Mouse (Mus musculus) kidney, postnatal 4 days (tissue): ENCODE results near the gene Steap3.

ENCODE experiments used
- DNase-seq, 2 experiments: peaks; one replicate each; pipeline ENCODE4 v3.0.0; 2021; ENCODE audit warnings: mixed read lengths in 2 of 2

The Steap3 gene

DNA sequence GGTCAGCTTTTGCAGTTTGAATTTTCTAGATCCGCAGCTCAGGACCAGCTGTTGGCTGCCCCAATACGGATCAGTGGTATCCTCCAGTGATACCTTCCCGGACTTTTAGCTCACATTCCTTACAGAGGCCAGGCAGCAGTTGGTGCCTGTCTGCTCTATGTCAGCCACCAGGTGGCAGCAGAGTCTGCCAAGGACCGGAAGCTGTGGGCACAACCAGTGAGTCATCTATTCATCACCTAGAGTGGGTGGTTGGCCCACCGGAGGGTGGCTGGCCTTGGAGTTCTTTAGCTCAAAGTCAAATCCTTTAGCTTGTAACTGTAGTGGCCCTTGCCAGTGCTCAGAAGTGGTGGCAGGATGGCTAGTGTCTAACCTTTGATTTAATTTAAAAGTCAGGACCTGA lies 75.3 kb downstream of the Steap3 start:
- peak; percentile 84 to 86 for DNase-seq

DNA sequence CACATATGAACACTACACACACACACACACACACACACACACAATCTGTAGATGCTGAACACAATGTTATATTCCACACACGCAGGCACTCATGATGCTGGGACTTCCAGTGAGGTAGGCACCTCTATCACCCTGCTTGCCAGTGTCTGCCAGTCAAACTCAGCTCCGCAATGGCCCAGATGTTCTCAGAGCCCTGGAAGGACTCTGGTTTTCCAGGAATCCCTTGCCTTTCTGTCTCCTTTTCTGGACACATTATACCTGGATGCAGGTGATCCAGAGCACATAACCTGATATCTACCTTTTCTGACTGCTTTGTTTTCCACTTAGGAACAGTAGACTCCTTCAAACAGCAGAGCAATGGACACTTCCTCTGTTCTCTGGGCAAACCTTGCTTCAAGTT lies 75.8 kb downstream of the Steap3 start:
- DNase-seq, result no peak

DNA sequence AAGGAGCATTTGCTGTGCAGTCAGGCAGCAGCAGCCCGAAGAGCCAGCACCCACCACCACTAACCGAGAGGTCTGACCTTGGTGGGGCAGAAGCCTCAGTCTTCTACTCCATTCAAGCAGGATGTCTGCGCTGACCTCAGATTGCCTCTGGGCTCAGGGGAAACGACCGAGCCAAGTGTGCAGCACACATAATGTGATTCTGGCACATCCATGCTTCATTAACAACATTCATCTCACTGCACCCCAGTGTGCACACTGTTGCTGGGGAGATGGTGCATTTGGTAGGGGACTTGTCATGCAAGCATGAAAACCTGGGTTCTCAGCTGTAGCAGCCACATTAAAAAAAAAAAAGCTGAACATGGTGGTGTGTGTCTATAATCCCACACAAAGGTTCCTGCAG lies 76.6 kb downstream of the Steap3 start:
- peak in 1 of 2 experiments; percentile 9 for DNase-seq

DNA sequence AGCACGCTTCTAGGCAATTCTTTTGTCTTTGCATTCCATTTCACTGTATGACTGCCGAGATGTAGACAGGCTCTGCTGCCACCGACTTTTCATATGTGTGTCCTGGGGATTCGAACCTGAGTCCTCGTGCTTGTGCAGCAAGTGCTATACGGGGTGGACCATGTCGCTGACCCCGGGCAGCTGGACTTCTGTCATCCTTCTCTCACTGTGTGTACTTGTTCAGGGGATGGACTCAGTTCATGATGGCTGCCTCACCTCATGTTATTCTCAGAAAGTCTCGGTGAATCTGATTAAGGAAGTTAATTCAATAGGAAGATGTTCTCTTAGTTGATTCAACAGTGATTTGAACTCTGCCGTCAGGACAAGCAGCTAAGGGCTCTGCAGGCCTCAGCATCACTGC lies 78.9 kb downstream of the Steap3 start:
- no peak for DNase-seq

DNA sequence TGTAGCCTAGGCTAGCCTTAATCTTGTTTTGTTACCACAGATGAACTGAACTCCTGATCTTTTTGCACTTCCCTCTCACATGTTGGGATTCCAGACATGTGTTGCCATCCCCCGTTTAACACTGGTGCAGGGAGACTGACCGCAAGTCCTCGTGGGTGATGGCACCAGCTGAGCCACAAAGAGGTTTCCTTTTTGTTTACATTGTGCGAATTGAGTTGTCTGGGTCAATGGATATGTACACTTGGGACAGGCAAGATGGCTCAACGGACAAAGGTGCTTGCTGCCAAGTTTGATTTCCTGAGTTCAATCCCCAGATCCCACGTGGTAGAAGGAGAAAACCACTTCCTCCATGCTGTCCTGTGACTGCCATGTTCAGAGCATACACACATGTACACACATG lies 80.2 kb downstream of the Steap3 start:
- no peak for DNase-seq

DNA sequence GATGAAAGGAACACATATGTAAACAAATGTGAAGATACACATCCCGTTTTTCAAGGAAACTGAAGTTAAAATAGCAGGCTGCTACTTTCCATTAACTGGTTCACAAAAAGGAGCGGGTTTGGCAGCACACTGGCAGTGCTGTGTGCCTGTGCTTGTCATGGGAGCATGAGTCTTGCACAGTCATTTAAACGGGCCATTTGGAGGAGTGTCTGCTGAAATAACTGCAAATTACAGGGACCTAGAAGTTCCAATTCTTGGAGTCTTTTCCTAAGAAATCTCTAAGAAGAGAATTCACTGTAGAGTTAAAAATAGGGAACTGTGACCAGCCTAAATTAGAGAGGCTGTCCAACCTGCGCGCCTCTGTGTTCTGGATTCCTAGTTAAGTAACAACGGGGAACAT lies 81.6 kb downstream of the Steap3 start:
- DNase-seq, result no peak

DNA sequence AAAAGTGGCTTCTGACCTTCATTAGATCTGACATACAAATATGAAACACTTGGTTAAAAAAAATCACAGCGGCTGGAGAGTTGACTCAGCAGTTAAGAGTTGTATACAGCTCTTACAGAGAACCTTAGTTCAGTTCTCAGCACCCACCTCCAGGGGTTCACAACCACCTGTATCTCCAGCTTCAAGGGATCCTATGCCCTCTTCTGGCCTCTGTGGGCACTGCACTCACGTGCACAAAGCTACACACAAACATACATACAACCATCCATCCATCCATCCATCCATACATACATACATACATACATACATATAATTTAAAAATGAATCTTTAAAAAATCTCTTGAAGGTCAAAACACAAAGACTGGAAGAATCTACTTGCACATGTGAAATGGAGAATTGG lies 82.2 kb downstream of the Steap3 start:
- DNase-seq, result no peak

DNA sequence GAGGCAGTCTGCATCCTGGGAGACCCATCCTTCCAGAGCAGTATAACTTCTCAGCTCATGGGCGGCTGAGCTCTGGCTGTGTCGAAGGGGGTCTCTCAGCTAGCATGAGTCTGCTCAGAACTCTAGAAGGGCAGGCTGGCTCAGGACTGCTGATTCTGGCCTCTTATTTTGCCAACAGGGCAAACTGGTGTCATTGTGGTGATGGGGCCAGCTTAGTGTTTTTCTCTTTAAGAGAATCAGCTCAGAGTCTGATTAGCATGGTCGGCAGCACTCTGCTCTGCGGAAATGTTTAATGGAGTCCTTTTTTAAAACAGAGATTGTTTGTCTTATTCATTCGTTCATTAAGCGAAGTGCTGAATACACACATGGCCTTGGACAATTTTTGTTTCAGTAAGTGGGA lies 83.3 kb downstream of the Steap3 start:
- no peak for DNase-seq

DNA sequence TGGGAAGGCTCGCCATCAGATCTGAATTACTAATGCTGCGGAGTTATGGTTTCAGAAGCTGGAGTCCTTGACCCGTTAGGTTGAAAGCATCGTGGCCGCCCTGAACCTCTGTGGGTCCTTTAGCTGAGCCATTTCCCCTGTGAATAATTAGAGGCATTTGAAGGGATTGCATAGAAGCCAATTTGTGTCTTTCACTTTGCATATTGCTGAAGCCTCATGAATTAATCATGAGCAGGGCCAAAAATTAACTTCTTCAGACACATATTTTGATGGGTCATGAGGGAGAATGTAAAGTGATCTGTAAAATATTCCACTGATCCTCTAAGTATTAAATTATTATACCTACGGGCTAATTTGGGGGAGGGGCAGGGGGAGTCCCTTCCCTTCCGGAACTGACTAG lies 85.4 kb downstream of the Steap3 start:
- no peak for DNase-seq

DNA sequence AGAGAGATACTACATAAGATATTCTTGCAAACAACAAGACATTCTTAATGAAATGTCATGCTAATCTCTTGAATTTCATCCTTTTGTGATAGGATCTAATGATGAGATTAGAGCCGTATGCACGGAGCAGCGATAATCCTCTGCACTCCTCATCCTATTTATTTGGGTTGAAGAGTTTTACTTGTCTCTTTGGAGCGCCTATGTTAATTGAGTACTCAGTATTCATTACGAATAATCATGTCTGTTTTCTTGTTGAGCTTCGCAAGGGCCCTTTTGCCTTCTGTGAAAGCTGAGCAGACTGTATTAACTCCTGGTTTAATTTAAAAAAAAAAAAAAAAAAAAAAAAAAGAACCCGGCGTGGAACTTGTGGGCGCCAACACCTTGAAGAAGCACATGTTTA lies 85.8 kb downstream of the Steap3 start:
- no peak for DNase-seq

DNA sequence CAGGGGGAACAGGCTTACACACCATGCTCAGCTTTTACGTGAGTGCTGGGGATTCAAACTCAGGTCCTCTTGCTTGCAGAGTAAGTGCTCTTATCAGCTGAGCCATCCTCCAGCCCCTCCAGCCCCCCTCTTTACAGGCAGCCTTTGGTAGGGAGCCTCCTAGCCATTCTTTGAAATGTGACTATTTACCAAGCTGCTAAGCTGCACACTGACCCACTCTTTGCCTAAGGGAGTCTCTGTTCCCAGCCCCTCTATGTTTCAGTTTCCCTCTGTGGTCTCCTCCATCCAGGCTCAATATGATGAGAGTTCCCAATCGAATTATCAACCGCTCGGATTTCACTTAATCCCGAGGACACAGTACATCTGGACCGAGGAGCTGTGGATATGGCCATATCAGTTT lies 86.3 kb downstream of the Steap3 start:
- no peak for DNase-seq

DNA sequence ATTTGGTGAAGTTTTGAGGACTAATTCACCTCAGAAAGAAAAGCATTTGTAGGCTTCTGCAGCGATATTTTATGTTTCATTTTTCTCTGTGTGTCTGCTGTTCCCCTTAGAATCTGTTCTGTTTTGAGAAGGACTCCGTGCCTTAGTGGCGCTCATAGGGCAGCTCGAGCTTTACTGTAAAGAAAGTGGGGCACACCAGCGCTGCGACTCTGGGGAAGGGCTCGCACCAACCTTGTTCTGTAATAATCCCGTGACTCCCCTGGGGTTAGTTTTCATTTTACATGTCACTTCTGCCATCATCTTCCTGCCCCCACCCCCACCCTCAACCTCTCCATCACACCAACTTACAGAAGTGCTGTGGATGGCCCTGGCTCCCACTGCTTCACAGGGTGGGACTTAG lies 95.4 kb downstream of the Steap3 start:
- DNase-seq, result no peak

DNA sequence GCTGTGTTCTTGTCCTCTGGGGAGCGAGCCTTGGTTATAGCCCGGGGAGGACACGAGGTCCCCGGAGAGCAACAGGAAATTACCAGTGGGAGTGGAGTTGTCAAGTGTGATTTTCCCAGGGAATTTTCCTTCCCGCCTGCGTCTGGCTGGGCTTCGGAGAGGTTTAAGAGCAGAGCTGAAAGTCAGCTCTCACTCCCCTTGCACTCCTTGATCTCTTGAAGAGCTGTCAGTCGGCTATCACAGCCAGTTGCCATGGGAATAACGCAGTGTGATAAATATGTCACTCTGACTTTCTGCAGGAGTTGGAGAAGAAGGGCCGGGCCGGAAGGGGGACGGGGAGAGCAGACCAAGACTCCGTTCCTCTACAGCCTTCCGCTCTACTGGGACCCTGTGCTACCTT lies 96.2 kb downstream of the Steap3 start:
- peak; percentile 27 to 54 for DNase-seq

DNA sequence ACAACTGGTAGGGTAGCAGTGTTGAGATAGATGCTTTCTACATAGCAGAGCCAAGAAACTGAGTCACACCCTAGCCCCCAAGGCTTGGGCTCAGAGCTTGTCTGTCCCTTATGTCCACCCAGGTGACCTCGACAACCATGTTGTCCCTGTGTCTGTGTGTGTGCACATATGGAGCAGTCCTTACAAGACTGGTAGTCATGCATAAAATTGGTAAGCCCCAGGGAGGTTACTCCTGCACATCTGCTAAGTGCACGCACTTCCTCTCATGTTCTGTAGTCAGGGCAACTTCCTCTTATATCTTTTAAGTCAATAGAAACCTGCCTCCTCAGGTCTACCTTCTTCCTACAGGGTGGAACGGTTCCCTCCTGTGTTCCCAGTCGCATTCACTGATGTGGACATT lies 97.5 kb downstream of the Steap3 start:
- no peak for DNase-seq

DNA sequence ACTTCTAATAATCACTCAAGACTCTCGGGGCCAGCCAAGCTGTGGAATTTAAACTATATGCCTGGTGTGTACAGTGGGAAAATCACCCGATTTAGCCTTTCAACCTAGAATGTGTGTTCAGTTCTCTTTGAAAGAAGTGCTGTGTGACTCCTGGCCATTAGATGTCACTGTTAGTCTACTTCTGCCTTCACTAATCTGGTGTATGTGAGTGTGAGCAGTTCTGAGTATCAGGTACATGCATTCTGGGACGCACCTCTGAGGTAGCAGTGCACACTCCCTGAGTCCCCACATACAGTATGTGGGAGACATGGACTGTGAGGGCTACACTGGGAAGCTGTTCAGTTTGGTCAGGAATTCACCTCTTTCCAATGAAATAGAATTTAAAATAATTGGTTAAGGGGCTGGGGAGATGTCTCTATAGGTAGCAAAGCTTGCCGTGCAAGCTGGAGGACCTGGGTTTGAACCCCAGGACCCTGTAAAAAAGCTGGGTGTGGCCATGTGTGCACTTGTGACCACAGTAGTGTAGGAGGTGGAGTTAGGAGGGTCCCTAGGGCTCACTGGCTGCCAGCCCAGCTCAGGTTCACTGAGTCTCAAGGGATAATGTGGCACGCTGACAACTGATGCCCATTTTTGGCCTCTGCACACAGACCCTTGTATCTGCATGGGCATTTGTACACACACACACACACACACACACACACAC lies 100.5 kb downstream of the Steap3 start:
- peak in 1 of 2 experiments; percentile 17 for DNase-seq

DNA sequence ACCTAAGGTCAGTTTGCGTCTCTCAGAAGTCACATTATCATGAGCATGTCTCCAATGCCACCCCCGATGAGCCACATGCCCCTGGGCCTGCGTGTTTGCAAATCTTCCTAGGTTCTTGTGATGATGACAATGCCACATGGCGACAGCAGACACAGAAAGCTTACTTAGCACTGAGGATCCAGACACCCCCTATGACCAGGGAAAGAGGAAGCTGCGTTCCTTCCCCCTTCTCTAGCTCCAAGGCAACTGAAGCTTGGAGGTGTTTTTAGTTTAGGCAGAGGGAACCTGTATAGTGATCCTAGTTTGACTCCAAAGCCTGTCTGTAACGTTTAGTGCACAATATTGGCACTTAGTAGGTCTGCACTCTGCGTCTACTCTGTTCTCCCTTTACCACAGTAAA lies 102.2 kb downstream of the Steap3 start:
- DNase-seq, result no peak

DNA sequence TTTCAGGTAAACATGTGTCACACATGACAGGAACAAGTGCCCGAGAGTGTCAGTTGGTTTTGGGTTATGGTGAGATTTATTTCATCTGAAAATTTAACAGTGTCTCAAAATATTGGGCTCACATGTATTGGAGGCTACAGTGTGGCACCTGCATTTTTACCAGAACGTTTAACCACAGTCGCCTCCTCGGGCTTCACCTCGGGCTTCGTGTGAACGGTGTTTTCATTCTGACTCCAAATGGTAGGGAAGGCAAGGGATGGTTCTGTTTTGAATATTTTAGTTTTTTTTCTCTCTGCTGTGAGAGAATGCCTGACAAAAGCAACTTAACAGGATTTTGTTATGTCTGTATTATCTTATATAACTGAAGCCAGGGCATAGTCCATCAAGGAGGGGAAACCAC lies 103.8 kb downstream of the Steap3 start:
- DNase-seq, result no peak

DNA sequence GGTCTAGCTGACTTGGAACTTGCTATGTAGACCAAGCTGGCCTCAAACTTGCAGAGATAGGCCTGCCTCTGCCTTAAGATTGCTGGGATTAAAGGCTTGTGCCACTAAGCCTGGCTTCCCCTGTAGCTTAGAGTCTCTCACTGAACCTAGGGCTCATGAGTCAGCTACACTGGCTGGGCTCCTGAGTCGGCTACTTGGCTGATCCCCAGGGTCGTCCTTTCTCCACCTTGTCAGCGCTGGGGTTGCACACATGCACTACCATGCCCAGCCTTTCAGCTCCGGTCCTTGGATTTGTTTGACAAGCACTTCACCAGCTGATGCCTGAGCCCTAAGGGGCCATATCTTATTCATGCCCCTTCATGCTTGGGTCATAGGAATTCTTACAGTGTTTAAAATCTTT lies 104.5 kb downstream of the Steap3 start:
- no peak for DNase-seq

DNA sequence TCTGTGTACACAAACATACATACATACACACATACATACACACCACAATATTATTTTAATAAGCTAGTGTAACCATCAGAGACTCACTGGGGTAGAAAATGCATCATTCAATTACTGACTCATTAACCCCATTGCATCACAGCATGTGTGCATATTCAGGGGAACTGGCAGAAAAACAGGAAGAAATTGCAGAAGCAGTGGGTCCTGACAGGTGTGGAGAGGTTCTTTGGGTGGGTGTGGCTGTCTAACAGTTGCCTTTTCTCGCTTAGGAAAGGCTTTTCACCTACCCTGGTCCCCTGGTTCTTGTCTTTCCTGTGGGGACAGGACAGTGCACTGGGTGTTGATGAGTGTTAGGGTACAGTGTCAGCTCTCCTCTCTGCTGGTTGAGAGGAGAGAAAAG lies 109.9 kb downstream of the Steap3 start:
- no peak for DNase-seq

DNA sequence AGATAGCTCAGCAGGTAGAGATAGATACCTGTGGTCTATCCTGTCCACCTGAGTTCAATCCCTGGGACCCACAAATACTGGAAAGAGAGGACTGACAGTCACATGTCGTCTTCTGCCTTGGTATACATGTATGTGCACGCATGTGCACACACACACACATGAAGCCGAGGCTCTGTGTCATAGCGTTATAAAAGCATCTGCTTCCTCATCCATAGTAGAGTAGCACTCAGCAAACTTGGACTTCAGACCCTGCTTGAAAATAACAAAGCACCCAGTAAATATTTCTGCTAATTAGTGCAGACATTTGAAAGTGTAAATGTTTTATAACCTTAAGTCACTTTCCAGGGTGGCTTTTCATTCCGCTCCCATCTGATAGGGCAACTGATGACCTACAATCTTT lies 111.0 kb downstream of the Steap3 start:
- no peak for DNase-seq

DNA sequence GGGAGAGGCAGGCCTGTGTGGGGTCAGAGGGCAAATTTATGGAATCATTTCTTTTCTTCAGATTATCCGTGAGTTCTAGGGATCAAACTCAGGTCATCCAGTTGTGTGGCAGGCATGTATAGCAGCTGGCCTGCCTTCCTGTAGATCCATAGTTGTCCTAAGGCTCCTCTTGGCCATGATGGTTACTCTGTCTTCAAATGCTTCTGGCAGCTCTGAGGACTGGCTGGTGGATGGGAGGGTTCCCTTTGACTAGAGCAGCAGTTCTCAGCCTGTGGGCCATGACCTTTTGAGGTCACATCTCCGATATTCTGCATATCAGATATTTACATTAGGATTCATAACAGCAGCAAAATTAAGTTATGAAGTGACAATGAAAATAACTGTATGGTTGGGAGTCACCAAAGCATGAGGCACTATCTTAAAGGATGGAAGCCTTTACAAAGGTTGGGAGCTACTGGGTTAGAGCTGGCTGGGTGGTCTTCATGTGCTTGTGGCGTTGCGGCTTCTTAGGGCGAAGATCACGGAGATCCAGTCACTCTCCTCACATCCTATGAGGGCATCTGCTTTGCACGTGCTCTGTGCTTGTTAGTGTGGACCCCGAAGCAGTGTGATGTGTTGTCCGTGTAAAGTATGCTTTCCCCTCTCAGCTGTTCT lies 113.9 kb downstream of the Steap3 start:
- DNase-seq, result no peak

DNA sequence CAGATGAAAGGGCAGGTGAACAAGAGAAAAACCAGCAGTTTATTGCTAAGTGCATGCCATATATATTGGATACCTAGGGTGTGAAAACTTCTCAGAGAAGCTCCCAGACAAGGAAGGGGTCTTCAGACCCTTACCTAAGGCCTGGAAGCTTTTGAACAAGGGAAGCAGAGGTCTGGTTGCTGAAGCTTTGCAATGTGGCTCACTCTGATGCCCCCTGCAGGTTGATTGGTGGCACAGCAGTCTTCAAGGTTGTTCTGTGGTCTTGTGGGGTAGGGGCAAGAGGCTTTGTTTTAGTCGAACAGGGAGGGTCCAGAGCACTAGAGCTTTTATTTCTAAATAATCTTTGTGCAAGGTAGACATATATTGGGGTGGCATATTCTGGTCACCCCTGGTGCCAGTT lies 117.2 kb downstream of the Steap3 start:
- peak; percentile 34 to 54 for DNase-seq

DNA sequence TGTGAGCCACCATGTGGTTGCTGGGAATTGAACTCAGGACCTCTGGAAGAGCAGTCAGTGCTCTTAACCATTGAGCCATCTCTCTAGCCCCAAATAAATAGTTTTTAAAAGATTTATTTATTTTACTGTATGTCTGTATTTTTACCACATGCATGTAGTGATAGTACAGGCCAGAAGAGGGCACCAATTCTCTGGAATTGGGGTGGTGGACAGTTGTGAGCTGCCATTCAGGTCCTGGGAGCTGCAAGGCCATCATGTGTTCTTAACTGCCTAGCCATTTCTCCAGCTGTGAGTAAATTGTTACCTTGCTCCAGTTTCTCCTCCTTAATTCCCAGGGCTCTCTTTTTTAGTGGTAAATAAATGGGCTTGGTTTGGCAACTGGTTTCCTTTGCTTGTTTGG lies 118.3 kb downstream of the Steap3 start:
- peak; percentile 34 to 51 for DNase-seq

DNA sequence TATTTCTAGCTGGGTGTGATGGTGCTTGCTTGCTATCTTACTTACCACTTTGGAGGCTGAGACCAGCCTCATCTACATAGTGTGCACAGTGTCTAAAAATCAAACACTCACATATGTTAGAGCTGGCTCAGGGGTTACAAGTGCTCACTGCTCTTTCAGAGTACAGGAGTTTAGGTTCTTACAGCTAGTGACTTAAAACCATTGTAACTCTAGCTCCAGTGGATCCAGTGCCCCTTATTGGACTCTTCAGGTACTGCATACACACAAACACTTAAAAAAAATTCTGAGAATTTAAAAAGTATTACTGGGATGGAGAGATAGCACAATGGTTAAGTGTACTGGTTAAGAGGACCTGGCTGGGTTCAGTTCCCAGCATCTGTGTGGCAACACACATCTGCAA lies 125.5 kb downstream of the Steap3 start:
- DNase-seq, result peak in 1 of 2 experiments; percentile 13
